ENCODE assay signal across 11 mouse cellular contexts in genomic region chr11:113366257-113367030, GRCm38 (mm10).
DNase-seq lines count a peak whose midpoint lies in the region; ATAC-seq and TF ChIP-seq lines count a peak whose summit lies in the region.
"Had no signal": no experiment of that assay in that cellular context is flagged by ENCODE, and none has a peak within 500 bp of the region (broad histone marks: within the 10 kb centered on the region; RNA-seq: fewer than 3 reads in every experiment).

No protein-coding gene starts in this region.

- no peaks in the 10 kb centered on the region for H3K9me3 ChIP-seq in heart, embryonic 10.5 days
- H3K9me3 ChIP-seq in lung, postnatal 0 days (ENCODE audit: low read length), result no peaks in the 10 kb centered on the region
- no peaks in the 10 kb centered on the region for H3K9me3 ChIP-seq in hindbrain, embryonic 11.5 days (ENCODE audit: control insufficient read depth, low read length)
- H3K9me3 ChIP-seq in midbrain, embryonic 14.5 days (ENCODE audit: control insufficient read depth, low read length), result peaks cover 3% of the 10 kb centered on the region; the same call in 1 of the 2 replicates

- no peak for TF ChIP-seq CTCF in lung, postnatal 0 days (IDR thresholded peaks at IDR 0.05)

- no peaks in the 10 kb centered on the region for H3K27me3 ChIP-seq in heart, embryonic 10.5 days (ENCODE audit: insufficient read depth, poor library complexity, severe bottlenecking)
- H3K27me3 ChIP-seq in lung, postnatal 0 days (replicated peaks; ENCODE audit: insufficient read depth, low read length), result no peaks in the 10 kb centered on the region
- H3K27me3 ChIP-seq in hindbrain, embryonic 11.5 days (ENCODE audit: control insufficient read depth, insufficient read depth, low read length), result no peaks in the 10 kb centered on the region
- H3K27me3 ChIP-seq in midbrain, embryonic 14.5 days (ENCODE audit: control insufficient read depth, insufficient read depth, low read length), result no peaks in the 10 kb centered on the region
- H3K27me3 ChIP-seq: embryonic facial prominence, embryonic 12.5 days had no signal

- TF ChIP-seq EP300 in lung, postnatal 0 days (IDR thresholded peaks at IDR 0.05), result no peak

- ATAC-seq in lung, postnatal 0 days, result no peak
- ATAC-seq in hindbrain, embryonic 11.5 days (ENCODE audit: low FRiP score), result 0 out of 2 replicates have a peak, but pooled peaks have one; percentile 31
- peak; percentile 53; the same call in 1 of the 2 replicates for ATAC-seq in midbrain, embryonic 14.5 days (ENCODE audit: low FRiP score, low TSS enrichment)
- no peak for ATAC-seq in frontal cortex, adult (ENCODE audit: low TSS enrichment)
- ATAC-seq: inflammation-experienced regulatory T-cells, adult 6 months had no signal

- DNase-seq in heart, embryonic 10.5 days (ENCODE audit: low spot score), result no peak
- DNase-seq in heart, adult 18-20 months, result no peak
- peak; percentile 14 for DNase-seq in lung, postnatal 36 days
- DNase-seq in lung, postnatal 0 days (ENCODE audit: low spot score), result no peak
- no peak for DNase-seq in hindbrain, embryonic 11.5 days (ENCODE audit: low spot score)
- no peak for DNase-seq in midbrain, embryonic 14.5 days
- no peak for DNase-seq in layer of hippocampus, adult 18-20 months (ENCODE audit: low spot score in 2 of 2)
- DNase-seq: lung, adult 18-20 months had no signal

- no peak overlapping the region for H3K4me2 ChIP-seq in lung, postnatal 0 days (replicated peaks; ENCODE audit: low read depth, low read length)
- no peak overlapping the region for H3K4me2 ChIP-seq in hindbrain, embryonic 11.5 days (replicated peaks; ENCODE audit: low read depth, low read length)
- no peak overlapping the region for H3K4me2 ChIP-seq in midbrain, embryonic 14.5 days (ENCODE audit: low read length)
- H3K4me2 ChIP-seq: embryonic facial prominence, embryonic 12.5 days had no signal

- H3K4me1 ChIP-seq in heart, embryonic 10.5 days, result peaks cover 34% of the 10 kb centered on the region
- H3K4me1 ChIP-seq in lung, postnatal 0 days (ENCODE audit: insufficient read depth, low read depth, low read length), result no peaks in the 10 kb centered on the region
- H3K4me1 ChIP-seq in hindbrain, embryonic 11.5 days (replicated peaks; ENCODE audit: control insufficient read depth, insufficient read depth, low read length), result peaks cover 6% of the 10 kb centered on the region
- peaks cover 18% of the 10 kb centered on the region; the same call in 1 of the 2 replicates for H3K4me1 ChIP-seq in midbrain, embryonic 14.5 days (ENCODE audit: control insufficient read depth, insufficient read depth, low read length)

- no peaks in the 10 kb centered on the region for H3K36me3 ChIP-seq in heart, embryonic 10.5 days
- H3K36me3 ChIP-seq in lung, postnatal 0 days (ENCODE audit: insufficient read depth, low read length), result no peaks in the 10 kb centered on the region
- no peaks in the 10 kb centered on the region for H3K36me3 ChIP-seq in hindbrain, embryonic 11.5 days (ENCODE audit: control insufficient read depth, insufficient read depth, low read length)
- no peaks in the 10 kb centered on the region for H3K36me3 ChIP-seq in midbrain, embryonic 14.5 days (ENCODE audit: control insufficient read depth, insufficient read depth, low read length)
- H3K36me3 ChIP-seq: embryonic facial prominence, embryonic 12.5 days had no signal

- H3K4me3 ChIP-seq in heart, embryonic 10.5 days, result peak overlapping the region; percentile 38
- no peak overlapping the region for H3K4me3 ChIP-seq in lung, postnatal 0 days (ENCODE audit: low read depth, low read length)
- no peak overlapping the region for H3K4me3 ChIP-seq in hindbrain, embryonic 11.5 days (ENCODE audit: low read depth, low read length)
- no peak overlapping the region for H3K4me3 ChIP-seq in midbrain, embryonic 14.5 days (replicated peaks; ENCODE audit: low read depth, low read length)
- H3K4me3 ChIP-seq: embryonic facial prominence, embryonic 12.5 days had no signal

- peak overlapping the region; percentile 78 for H3K27ac ChIP-seq in heart, embryonic 10.5 days
- H3K27ac ChIP-seq in lung, postnatal 0 days (ENCODE audit: low read length), result no peak overlapping the region
- H3K27ac ChIP-seq in hindbrain, embryonic 11.5 days (ENCODE audit: low read depth, low read length), result peak overlapping the region; percentile 68
- H3K27ac ChIP-seq in midbrain, embryonic 14.5 days (replicated peaks; ENCODE audit: low read depth, low read length), result peak overlapping the region; percentile 32; the same call in 1 of the 2 replicates
- H3K27ac ChIP-seq: embryonic facial prominence, embryonic 12.5 days had no signal

- H3K9ac ChIP-seq in lung, postnatal 0 days (replicated peaks; ENCODE audit: low read depth), result no peak overlapping the region
- no peak overlapping the region for H3K9ac ChIP-seq in hindbrain, embryonic 11.5 days (ENCODE audit: low read depth, low read length)
- no peak overlapping the region for H3K9ac ChIP-seq in midbrain, embryonic 14.5 days (replicated peaks; ENCODE audit: low read length)
- H3K9ac ChIP-seq: embryonic facial prominence, embryonic 12.5 days had no signal

- 37% methylated on average over 19 of the region's 19 CpGs for WGBS in heart, embryonic 10.5 days
- 44% methylated on average over 19 of the region's 19 CpGs for WGBS in lung, postnatal 0 days
- 38% methylated on average over 19 of the region's 19 CpGs for WGBS in hindbrain, embryonic 11.5 days
- WGBS in midbrain, embryonic 14.5 days, result 18% methylated on average over 19 of the region's 19 CpGs

Comparison
In these comparisons a context has a peak if more than half of its experiments do, and no peak if none do; other contexts are left out.
1. ATAC-seq: peak in hindbrain, embryonic 11.5 days (single experiment) and midbrain, embryonic 14.5 days (single experiment); none in lung, postnatal 0 days (single experiment) and frontal cortex, adult (single experiment).